Mouse (Mus musculus): ENCODE data around the gene Phtf1. TPM values are rescaled to one million over a fixed set of nuclear protein-coding genes. Genes with fewer than 3 reads are reported as not detected.
A peak's percentile ranks its signal among the peaks of the same experiment; 100 is the strongest.

Phtf1 gene
- polyA plus RNA-seq, 1 experiment, result 26.4 TPM

DNA sequence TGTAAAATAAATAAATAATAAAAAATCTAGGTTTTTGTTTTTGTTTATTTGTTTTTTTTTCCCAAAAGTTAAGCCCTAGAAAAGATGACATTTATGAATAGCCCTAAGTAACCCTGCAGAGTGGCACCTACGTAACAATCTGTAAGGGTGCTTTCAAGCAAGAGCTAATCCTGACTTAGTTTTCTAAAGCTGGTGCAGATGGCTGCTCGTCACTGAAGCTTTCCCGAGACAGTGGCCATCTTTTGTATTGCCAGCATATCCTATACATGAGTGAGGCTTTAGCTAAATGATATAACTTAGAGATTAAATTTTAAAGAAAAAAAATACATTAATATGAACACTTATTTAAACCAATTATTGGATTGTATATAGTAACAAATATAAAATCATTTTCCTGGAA lies 50.0 kb downstream of the Phtf1 start:
- no peak for DNase-seq (ENCODE audit: extremely low spot score in 1 of 2, low spot score in 1 of 2)

DNA sequence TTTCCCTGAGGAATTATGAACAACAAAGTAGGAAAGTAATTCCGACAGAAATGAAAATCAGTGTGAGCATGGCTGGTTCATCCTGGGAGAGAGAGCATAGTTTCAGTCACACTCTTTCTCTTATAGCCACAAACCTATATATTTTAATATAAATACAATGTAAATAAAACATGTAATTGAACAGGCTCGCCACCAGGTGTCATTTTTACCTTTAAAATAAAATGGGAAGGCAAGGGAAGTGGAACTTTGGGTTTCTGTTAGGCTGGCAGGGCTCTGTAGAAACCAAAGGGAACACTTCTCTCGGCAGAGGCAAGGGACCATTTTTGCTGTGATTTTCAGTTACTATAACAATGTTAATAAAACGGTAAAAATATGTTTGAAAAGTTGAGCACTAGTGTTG lies 51.5 kb downstream of the Phtf1 start:
- DNase-seq (ENCODE audit: extremely low spot score in 1 of 2, low spot score in 1 of 2), result peak in 1 of 2 experiments; percentile 31

DNA sequence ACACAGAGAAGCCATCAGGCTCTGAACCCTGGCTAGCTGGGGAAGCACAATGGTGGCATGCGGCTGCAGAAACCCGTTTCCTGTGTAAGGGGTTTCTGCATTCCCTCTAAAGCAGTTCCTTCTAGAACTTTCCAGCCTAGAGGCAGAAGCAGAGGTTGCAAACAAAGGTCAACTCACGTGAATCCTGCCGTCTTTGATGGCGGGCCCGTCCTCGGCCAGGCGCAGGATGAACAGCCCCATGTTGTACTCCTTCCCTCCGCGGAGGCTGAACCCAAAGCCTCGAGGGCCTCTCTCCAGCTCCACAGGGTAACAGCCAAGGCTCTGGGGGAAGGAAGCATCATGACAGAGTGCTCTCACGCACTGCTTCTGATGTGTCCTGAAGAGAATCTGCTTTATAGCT lies 52.2 kb downstream of the Phtf1 start:
- no peak for DNase-seq (ENCODE audit: extremely low spot score in 1 of 2, low spot score in 1 of 2)

DNA sequence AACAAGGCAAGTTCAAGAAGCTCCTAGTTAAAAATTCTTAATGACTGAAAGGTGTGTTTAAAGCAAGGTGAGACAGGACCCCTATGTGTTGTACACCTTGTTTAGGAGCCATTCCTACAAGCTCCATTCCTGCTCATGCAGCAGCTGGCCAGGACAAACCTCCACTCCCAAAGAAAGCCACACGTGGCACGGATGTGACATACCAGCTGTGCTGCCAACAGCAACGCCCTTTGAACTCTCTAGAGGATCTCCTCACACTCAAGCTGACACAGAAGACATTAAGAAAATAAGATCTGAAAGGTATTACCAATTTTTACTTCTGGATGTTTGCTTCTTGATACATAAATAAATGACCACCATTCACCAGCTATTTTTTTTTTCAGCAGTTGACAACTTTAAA lies 59.0 kb downstream of the Phtf1 start:
- DNase-seq (ENCODE audit: extremely low spot score in 1 of 2, low spot score in 1 of 2), result no peak

DNA sequence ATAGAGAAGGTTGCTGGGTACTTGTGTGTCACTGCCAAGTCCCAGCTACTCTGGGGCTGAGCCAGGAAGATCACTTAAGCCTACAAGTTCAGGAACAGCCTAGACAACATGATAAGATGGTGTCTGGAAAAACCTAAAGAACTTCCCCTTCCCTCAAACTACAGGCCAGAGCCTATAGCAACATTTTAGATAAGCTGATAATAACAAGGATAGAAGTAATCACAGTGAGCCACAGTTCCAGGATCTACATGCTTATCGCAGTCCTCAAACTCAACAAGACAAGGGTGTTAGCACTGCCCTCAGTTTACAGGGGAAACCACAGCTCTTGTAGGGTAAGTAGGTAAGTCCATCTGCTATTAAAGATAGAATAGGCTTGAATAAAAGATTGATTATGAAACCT lies 64.2 kb downstream of the Phtf1 start:
- no peak for DNase-seq (ENCODE audit: extremely low spot score in 1 of 2, low spot score in 1 of 2)

DNA sequence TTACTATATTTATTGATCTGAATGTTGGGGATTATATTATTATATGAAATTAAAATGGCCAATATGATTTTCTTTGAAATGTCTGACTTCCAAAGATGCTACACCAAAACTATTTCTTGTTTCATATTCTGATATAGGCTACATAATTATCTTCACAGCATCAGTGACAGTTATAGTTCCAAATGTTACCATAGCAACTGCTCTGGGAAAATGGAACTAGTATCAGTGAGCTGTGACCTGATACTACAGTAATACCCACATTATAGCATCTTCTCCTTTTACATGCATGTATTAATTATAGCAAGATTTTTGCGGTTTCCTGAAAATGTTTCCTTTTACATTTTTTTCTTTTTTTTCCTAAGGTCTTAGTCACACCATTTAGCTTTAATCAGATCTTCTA lies 64.8 kb downstream of the Phtf1 start:
- no peak for DNase-seq (ENCODE audit: extremely low spot score in 1 of 2, low spot score in 1 of 2)

DNA sequence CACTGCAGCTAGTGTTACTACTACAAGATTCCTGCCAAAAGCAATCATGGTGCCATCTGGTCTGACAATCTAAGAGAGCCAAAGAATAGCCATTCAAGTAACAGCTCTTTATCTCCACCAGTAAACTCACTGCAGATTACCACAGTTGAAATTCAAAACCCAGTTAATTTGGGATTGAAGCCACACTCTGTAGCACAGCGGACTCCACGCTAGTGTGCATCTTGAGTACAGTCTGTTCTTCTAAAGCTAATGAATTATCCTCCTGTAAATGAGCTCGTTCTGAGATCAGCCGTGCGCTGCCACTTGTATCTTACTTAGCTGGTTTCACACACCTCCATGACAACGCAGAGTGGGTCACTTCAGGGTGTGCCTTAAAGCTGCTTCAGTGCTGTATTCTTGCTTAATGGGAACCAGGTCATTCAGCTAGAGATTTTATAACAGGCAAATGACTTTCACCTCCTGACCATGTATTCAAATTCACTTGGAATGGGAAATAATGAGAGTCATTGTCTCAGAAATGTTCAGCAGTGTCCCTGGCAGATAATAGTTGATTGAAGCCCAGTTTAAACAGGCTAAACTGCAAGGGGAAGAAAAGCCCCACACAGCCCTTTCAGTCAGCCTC lies 91.2 kb downstream of the Phtf1 start:
- peak; percentile 69 to 70 for DNase-seq (ENCODE audit: extremely low spot score in 1 of 2, low spot score in 1 of 2)

DNA sequence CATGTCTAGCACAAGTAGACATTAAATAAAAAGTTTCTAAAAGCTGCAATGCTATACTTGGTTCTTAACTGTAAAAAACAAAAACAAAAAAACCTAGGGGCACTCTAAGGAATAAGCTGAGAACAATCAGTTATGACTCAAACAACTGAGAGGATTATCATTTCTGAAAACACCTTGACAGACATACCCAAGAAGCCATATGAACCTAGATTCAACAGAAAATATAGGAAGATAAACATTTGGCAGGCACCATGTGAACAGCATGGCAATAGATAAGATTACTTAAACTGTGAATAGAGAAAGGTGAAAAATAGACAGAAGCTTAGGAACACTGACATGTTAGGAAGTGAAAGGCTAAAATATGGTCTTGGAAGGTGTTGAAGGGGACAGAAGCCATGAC lies 101.5 kb downstream of the Phtf1 start:
- no peak for DNase-seq (ENCODE audit: extremely low spot score in 1 of 2, low spot score in 1 of 2)

Other genes starting within 250 kb of the Phtf1 start
- gene Olfml3, start 230.1 kb upstream of the Phtf1 start, polyA plus RNA-seq (2012; rRNA removed), result 11.0 and 14.8 TPM in 2 replicates
- not detected in 2 replicates for gene Gm10964, start 228.7 kb upstream of the Phtf1 start, polyA plus RNA-seq (2012; rRNA removed)
- gene Hipk1, start 176.5 kb upstream of the Phtf1 start, polyA plus RNA-seq (2012; rRNA removed), result 43.6 and 48.6 TPM in 2 replicates
- 5.0 and 6.3 TPM in 2 replicates for gene Dclre1b, start 158.7 kb upstream of the Phtf1 start, polyA plus RNA-seq (2012; rRNA removed)
- gene Ap4b1, start 158.6 kb upstream of the Phtf1 start, polyA plus RNA-seq (2012; rRNA removed), result 14.7 and 15.7 TPM in 2 replicates
- gene Gm43064, start 158.5 kb upstream of the Phtf1 start, polyA plus RNA-seq (2012; rRNA removed), result 0.20 TPM in 1 of 2 replicates, not detected in the other
- 2.6 and 2.8 TPM in 2 replicates for gene Bcl2l15, start 135.5 kb upstream of the Phtf1 start, polyA plus RNA-seq (2012; rRNA removed)
- 0.92 and 1.1 TPM in 2 replicates for gene Ptpn22, start 108.3 kb upstream of the Phtf1 start, polyA plus RNA-seq (2012; rRNA removed)
- gene Rsbn1, start 54.0 kb upstream of the Phtf1 start, polyA plus RNA-seq (2012; rRNA removed), result 12.8 and 12.9 TPM in 2 replicates

All from frontal cortex, adult 2 months (tissue).